Mouse (Mus musculus) heart, adult 2 months (tissue): ENCODE measurements around the gene Slc22a7.

Experiments
- CTCF ChIP-seq: fragments of 200-600 bp; IDR thresholded peaks from 2 replicates; pipeline ENCODE4 v1.8.1; 2022; ENCODE audit warnings: antibody characterized with exemption, mild to moderate bottlenecking, moderate library complexity
- EP300 ChIP-seq: fragments of 200-500 bp; IDR thresholded peaks from 2 replicates; pipeline ENCODE4 v1.6.1; 2011; ENCODE audit warnings: low read depth, low read length, control low read depth; ENCODE audit not compliant: insufficient read depth
- POLR2A ChIP-seq: fragments of 200-500 bp; IDR thresholded peaks from 2 replicates; pipeline ENCODE4 v1.6.1; 2011; ENCODE audit warnings: mild to moderate bottlenecking, low read depth, low read length, control low read depth; ENCODE audit not compliant: insufficient read depth

DNA sequence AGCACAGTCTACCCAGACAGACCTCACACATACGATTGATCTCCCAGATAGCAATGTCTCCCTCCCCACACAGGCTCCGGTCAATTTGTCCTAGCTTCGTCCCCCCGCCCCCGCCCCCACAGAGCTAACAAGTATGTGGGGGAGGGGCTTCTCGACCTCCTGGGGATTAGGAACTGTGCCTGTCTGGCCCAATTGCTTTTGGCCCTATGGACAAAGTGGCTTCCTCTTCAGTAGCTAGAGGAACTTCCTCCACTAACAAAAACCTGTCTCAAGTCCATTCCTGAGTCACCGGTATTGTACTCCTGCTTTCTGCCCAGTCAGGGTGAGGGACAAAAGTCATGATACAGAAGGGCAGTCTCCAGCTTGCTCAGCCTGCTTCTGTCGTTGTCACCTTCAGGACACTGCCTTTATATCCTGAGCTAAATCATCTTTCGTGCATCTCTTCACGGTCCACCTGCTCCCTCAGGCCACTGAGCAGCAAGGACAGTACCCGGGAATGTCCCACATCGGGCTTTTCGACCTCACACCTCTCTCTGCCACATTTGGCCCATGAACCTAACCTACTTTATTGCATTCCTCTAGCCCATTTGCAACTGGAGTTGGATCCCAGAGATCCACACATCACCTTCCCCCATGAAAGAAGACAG is 15.2 kb upstream of the Slc22a7 start:
- no peak for TF ChIP-seq CTCF
- TF ChIP-seq POLR2A: no peak
- TF ChIP-seq EP300: no peak
